Comparison of ENCODE assay signal across 10 mouse cellular contexts in the genomic region with DNA sequence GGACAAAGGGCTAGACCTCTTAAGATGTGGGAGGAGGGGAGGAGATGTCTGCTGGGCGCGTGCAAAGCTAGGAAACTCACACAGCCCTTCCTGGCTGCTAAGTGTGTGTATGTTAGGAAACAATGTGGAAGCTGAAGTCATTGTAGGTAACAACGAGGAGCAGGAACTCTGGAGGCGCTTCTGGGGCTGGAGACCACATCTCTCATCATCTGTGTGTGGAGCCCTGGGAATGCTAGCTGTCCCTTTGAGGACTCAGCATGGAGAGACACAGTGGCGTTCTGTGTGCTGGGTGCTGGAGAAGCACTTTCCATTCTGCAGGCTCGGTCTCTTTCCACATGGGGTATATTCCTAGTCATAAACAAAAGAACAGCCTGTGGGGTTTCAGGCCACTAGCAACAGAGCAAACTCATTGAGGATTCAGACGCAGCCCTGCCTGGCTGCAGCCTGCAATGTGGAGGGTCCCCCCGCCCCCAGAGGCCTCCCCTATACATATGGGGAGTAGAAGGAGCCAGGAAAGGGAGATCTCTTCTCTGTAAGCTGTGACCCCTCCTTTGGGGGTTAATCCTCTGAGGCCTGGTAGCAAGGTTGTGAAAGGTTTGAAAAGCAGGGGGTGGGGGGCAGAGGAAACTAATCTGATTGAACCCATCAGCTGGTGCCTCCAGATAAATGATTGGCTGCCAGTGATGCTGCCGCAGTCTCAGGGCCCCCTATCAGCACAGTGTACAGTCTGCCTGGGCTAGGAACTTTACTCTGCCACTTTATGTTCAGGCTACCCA. TPM values are rescaled to one million over a fixed set of nuclear protein-coding genes. Genes with fewer than 3 reads are reported as not detected.
A peak's percentile ranks its signal among the peaks of the same experiment; 100 is the strongest.
DNase-seq lines count a peak whose midpoint lies in the region; ATAC-seq lines count a peak whose summit lies in the region.
"Had no signal": no experiment of that assay in that cellular context is flagged by ENCODE, and none has a peak within 500 bp of the region (broad histone marks: within the 10 kb centered on the region; RNA-seq: fewer than 3 reads in every experiment).

No protein-coding gene starts in this region.

- 9% methylated on average over 9 of the region's 9 CpGs for WGBS in heart, embryonic 10.5 days
- 13% methylated on average over 9 of the region's 9 CpGs for WGBS in embryonic facial prominence, embryonic 12.5 days
- 25% methylated on average over 9 of the region's 9 CpGs for WGBS in intestine, embryonic 16.5 days
- 5% methylated on average over 9 of the region's 9 CpGs for WGBS in midbrain, embryonic 15.5 days

- H3K36me3 ChIP-seq in heart, embryonic 10.5 days: peaks cover 43% of the 10 kb centered on the region
- H3K36me3 ChIP-seq in embryonic facial prominence, embryonic 12.5 days: peaks cover 8% of the 10 kb centered on the region
- no peaks in the 10 kb centered on the region for H3K36me3 ChIP-seq in intestine, embryonic 16.5 days (ENCODE audit: control insufficient read depth, insufficient read depth, low read length)
- H3K36me3 ChIP-seq in midbrain, embryonic 15.5 days (replicated peaks): no peaks in the 10 kb centered on the region

- 0 out of 2 replicates have a peak overlapping the region, but pooled peaks have one; percentile 27 for H3K9ac ChIP-seq in embryonic facial prominence, embryonic 12.5 days
- peak overlapping the region; percentile 38 for H3K9ac ChIP-seq in intestine, embryonic 16.5 days (ENCODE audit: low read depth, low read length)
- no peak overlapping the region for H3K9ac ChIP-seq in midbrain, embryonic 15.5 days

- no peaks in the 10 kb centered on the region for H3K9me3 ChIP-seq in heart, embryonic 10.5 days
- H3K9me3 ChIP-seq in embryonic facial prominence, embryonic 12.5 days: no peaks in the 10 kb centered on the region
- no peaks in the 10 kb centered on the region for H3K9me3 ChIP-seq in intestine, embryonic 16.5 days (ENCODE audit: control insufficient read depth, low read length)
- no peaks in the 10 kb centered on the region for H3K9me3 ChIP-seq in midbrain, embryonic 15.5 days

- H3K27me3 ChIP-seq in heart, embryonic 10.5 days (ENCODE audit: insufficient read depth, poor library complexity, severe bottlenecking): no peaks in the 10 kb centered on the region
- H3K27me3 ChIP-seq in embryonic facial prominence, embryonic 12.5 days: no peaks in the 10 kb centered on the region
- no peaks in the 10 kb centered on the region for H3K27me3 ChIP-seq in intestine, embryonic 16.5 days (replicated peaks; ENCODE audit: control insufficient read depth, insufficient read depth, low read length)
- no peaks in the 10 kb centered on the region for H3K27me3 ChIP-seq in midbrain, embryonic 15.5 days (replicated peaks)

- peaks cover 48% of the 10 kb centered on the region for H3K4me1 ChIP-seq in heart, embryonic 10.5 days
- peaks cover 12% of the 10 kb centered on the region for H3K4me1 ChIP-seq in embryonic facial prominence, embryonic 12.5 days
- H3K4me1 ChIP-seq in intestine, embryonic 16.5 days (ENCODE audit: control insufficient read depth, insufficient read depth, low read length): peaks cover 13% of the 10 kb centered on the region
- H3K4me1 ChIP-seq in midbrain, embryonic 15.5 days: peaks cover 16% of the 10 kb centered on the region

- peak overlapping the region; percentile 85 for H3K27ac ChIP-seq in heart, embryonic 10.5 days
- peak overlapping the region; percentile 86 for H3K27ac ChIP-seq in embryonic facial prominence, embryonic 12.5 days
- H3K27ac ChIP-seq in intestine, embryonic 16.5 days (ENCODE audit: low read length): peak overlapping the region; percentile 71
- H3K27ac ChIP-seq in midbrain, embryonic 15.5 days: peak overlapping the region; percentile 53

- peak; percentile 69 for ATAC-seq in embryonic facial prominence, embryonic 12.5 days (ENCODE audit: insufficient number of reproducible peaks, insufficient read depth, low FRiP score, low TSS enrichment)
- ATAC-seq in intestine, embryonic 16.5 days: peak; percentile 54
- peak; percentile 86 for ATAC-seq in midbrain, embryonic 15.5 days (replicated peaks)
- ATAC-seq: activated CD4-positive, CD25-positive, alpha-beta regulatory T cell, adult 4 months had no signal

- peak overlapping the region; percentile 15; the same call in 1 of the 2 replicates for H3K4me3 ChIP-seq in heart, embryonic 10.5 days
- no peak overlapping the region for H3K4me3 ChIP-seq in embryonic facial prominence, embryonic 12.5 days
- H3K4me3 ChIP-seq in intestine, embryonic 16.5 days (ENCODE audit: low read length): no peak overlapping the region
- H3K4me3 ChIP-seq in midbrain, embryonic 15.5 days: no peak overlapping the region

- intact Hi-C loops in heart, postnatal 25 days (cut with DNase I): no loop called here
- intact Hi-C loops in left cerebral cortex, postnatal 14 days (cut with DNase I): no loop called here

- H3K4me2 ChIP-seq in embryonic facial prominence, embryonic 12.5 days (replicated peaks): 0 out of 2 replicates have a peak overlapping the region, but pooled peaks have one; percentile 4
- peak overlapping the region; percentile 28; the same call in 1 of the 2 replicates for H3K4me2 ChIP-seq in intestine, embryonic 16.5 days (ENCODE audit: low read depth, low read length)
- H3K4me2 ChIP-seq in midbrain, embryonic 15.5 days: peak overlapping the region; percentile 0; the same call in 1 of the 2 replicates

- no peak for DNase-seq in heart, embryonic 10.5 days (ENCODE audit: low spot score)
- no peak for DNase-seq in heart, postnatal 25 days (ENCODE audit: low spot score)
- DNase-seq in left cerebral cortex, postnatal 14 days (ENCODE audit: low spot score in 2 of 2): no peak
- DNase-seq in B cell, adult 2 months: no peak
- DNase-seq in frontal cortex, postnatal 36 days (ENCODE audit: low spot score in 2 of 2): no peak
- DNase-seq: right cerebral cortex, adult 18-20 months had no signal

RNA-seq across cellular contexts. Expression of a gene that starts 11.3 kb away (rescaled TPM):
- 7.1 and 7.4 TPM in 2 replicates for polyA plus RNA-seq in heart, embryonic 10.5 days (2016; fragmentation: Nextera tagmentation; extraction: Ambion mirVana)
- total RNA-seq in heart, postnatal 25 days (2021): under 1 TPM; 0.49 to 0.67 TPM
- 5.6 and 5.9 TPM in 2 replicates for polyA plus RNA-seq in embryonic facial prominence, embryonic 12.5 days (2016; fragmentation: Nextera tagmentation; extraction: Ambion mirVana)
- polyA plus RNA-seq in intestine, embryonic 16.5 days (2015; fragmentation: Nextera tagmentation; extraction: Ambion mirVana): 4.1 and 5.0 TPM in 2 replicates
- 4.1 and 4.2 TPM in 2 replicates for polyA plus RNA-seq in midbrain, embryonic 15.5 days (2015; fragmentation: Nextera tagmentation; extraction: Ambion mirVana)
- 1 to 10 TPM; 1.1 TPM for total RNA-seq in left cerebral cortex, postnatal 14 days (2021)
- polyA plus RNA-seq: activated CD4-positive, CD25-positive, alpha-beta regulatory T cell, adult 4 months had no signal

RNA-seq across cellular contexts. Expression of a gene that starts 25.8 kb away (rescaled TPM):
- not detected in 2 replicates for polyA plus RNA-seq in heart, embryonic 10.5 days (2016; fragmentation: Nextera tagmentation; extraction: Ambion mirVana)
- total RNA-seq in heart, postnatal 25 days (2021): not detected
- not detected in 2 replicates for polyA plus RNA-seq in embryonic facial prominence, embryonic 12.5 days (2016; fragmentation: Nextera tagmentation; extraction: Ambion mirVana)
- 2.4 and 5.2 TPM in 2 replicates for polyA plus RNA-seq in intestine, embryonic 16.5 days (2015; fragmentation: Nextera tagmentation; extraction: Ambion mirVana)
- polyA plus RNA-seq in midbrain, embryonic 15.5 days (2015; fragmentation: Nextera tagmentation; extraction: Ambion mirVana): not detected in 2 replicates
- not detected for total RNA-seq in left cerebral cortex, postnatal 14 days (2021)
- polyA plus RNA-seq: activated CD4-positive, CD25-positive, alpha-beta regulatory T cell, adult 4 months had no signal

RNA-seq across cellular contexts. Expression of a gene that starts 47.0 kb away (rescaled TPM):
- 24.7 and 33.2 TPM in 2 replicates for polyA plus RNA-seq in heart, embryonic 10.5 days (2016; fragmentation: Nextera tagmentation; extraction: Ambion mirVana)
- total RNA-seq in heart, postnatal 25 days (2021): 1 to 10 TPM; 2.3 to 3.5 TPM
- polyA plus RNA-seq in embryonic facial prominence, embryonic 12.5 days (2016; fragmentation: Nextera tagmentation; extraction: Ambion mirVana): 22.7 and 23.6 TPM in 2 replicates
- polyA plus RNA-seq in intestine, embryonic 16.5 days (2015; fragmentation: Nextera tagmentation; extraction: Ambion mirVana): 14.6 and 15.0 TPM in 2 replicates
- polyA plus RNA-seq in midbrain, embryonic 15.5 days (2015; fragmentation: Nextera tagmentation; extraction: Ambion mirVana): 13.7 and 15.3 TPM in 2 replicates
- total RNA-seq in left cerebral cortex, postnatal 14 days (2021): 1 to 10 TPM; 5.6 to 6.2 TPM
